Mouse (Mus musculus): ENCODE measurements around the gene Hist1h1c. TPM values are rescaled to one million over a fixed set of nuclear protein-coding genes. Genes with fewer than 3 reads are reported as not detected.
A peak's percentile ranks its signal among the peaks of the same experiment; 100 is the strongest.

Hist1h1c gene
- polyA plus RNA-seq, 1 experiment, result 12.1 TPM

DNA sequence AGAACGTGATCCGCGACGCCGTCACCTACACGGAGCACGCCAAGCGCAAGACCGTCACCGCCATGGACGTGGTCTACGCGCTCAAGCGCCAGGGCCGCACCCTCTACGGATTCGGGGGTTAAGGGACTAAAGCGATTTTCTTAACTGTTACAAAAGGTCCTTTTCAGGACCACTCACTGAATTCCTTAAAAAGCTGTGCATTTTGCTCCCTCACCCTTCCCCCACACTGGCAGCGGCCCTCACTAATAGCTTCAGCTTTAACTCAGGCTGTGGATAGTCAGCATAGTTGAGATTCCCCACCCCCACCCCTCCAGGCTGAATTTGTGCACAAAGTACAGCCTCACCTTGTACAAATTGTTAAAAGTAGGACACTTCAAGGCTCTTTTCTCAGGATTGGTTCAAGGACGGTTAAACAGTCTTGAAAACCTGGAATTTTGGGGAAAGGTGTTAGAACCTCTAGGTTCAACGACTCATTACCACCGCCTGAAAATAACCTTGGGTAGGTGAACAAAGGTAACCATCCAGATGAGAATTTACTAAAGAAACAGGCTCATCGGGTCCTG lies 18.7 kb downstream of the Hist1h1c start:
- DNase-seq (ENCODE audit: low read depth), result peak; percentile 58
- TF ChIP-seq POLR2A (IDR thresholded peaks at IDR 0.05; ENCODE audit: borderline replicate concordance, extremely low read depth, insufficient read depth, insufficient read length, poor library complexity, severe bottlenecking) (no peak), CTCF (IDR thresholded peaks at IDR 0.05; ENCODE audit: borderline replicate concordance, extremely low read depth, insufficient read depth, insufficient read length) (no peak)

DNA sequence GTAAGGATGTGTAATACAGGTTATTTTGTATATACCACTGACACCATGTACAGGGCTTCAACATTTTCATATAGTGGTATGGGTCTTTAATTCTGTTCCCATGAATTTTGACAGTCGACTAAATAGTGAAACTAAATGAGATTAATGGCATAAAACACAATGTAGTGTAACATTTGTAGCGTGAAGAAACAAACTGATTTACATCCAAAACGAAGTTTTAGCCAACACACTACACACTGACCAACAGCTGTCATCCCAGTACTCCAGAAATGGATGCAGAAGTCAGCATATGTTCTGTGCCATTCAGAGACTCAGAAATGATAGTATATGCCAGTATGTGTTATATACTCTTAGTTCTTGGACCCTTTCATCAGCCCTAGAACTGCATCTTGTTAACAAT lies 19.3 kb downstream of the Hist1h1c start:
- no peak for TF ChIP-seq POLR2A (IDR thresholded peaks at IDR 0.05; ENCODE audit: borderline replicate concordance, extremely low read depth, insufficient read depth, insufficient read length, poor library complexity, severe bottlenecking)
- no peak for TF ChIP-seq CTCF (IDR thresholded peaks at IDR 0.05; ENCODE audit: borderline replicate concordance, extremely low read depth, insufficient read depth, insufficient read length)
- no peak for DNase-seq (ENCODE audit: low read depth)

DNA sequence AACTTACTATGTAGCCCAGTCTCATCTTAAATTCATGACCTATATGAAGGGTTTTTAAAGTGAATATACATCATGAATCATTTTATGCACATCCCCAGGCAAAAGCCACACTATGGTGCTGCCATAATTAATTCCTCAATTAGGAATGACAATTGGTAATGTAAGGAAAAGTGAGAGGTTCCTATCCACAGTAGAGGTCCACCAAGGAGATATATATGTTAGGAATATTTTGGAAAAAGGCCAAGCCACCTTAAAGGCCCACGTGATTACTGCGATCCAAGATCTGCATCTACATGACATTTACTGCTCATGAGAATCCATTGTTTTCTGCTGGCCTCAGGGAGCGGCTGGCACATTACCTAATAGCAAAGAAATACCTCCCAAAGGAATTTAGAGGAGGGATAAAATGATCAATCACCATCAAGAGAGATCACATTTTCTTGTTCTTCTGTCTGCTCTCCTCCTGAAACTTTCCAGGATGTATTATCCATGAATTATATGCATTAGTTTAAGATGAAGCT lies 20.7 kb downstream of the Hist1h1c start:
- no peak for DNase-seq (ENCODE audit: low read depth)
- TF ChIP-seq CTCF (IDR thresholded peaks at IDR 0.05; ENCODE audit: borderline replicate concordance, extremely low read depth, insufficient read depth, insufficient read length) (no peak), POLR2A (IDR thresholded peaks at IDR 0.05; ENCODE audit: borderline replicate concordance, extremely low read depth, insufficient read depth, insufficient read length, poor library complexity, severe bottlenecking) (no peak)

DNA sequence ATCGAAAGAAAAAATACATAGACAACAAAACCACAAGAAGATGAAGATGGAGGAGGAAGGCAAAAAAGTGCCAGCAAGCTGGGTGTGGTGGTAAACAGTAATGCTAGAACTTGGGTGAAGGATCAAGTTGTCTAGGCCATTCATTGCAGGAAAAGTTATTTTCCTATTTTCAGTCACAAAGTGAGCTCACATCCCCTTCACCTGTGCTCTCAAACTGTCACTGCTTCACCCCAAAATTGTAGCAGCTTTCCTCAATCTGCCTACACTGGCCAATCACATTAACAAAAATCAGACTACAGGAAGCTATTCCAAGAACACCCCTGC lies 21.3 kb downstream of the Hist1h1c start:
- TF ChIP-seq CTCF (IDR thresholded peaks at IDR 0.05; ENCODE audit: borderline replicate concordance, extremely low read depth, insufficient read depth, insufficient read length) (no peak), POLR2A (IDR thresholded peaks at IDR 0.05; ENCODE audit: borderline replicate concordance, extremely low read depth, insufficient read depth, insufficient read length, poor library complexity, severe bottlenecking) (no peak)
- no peak for DNase-seq (ENCODE audit: low read depth)

DNA sequence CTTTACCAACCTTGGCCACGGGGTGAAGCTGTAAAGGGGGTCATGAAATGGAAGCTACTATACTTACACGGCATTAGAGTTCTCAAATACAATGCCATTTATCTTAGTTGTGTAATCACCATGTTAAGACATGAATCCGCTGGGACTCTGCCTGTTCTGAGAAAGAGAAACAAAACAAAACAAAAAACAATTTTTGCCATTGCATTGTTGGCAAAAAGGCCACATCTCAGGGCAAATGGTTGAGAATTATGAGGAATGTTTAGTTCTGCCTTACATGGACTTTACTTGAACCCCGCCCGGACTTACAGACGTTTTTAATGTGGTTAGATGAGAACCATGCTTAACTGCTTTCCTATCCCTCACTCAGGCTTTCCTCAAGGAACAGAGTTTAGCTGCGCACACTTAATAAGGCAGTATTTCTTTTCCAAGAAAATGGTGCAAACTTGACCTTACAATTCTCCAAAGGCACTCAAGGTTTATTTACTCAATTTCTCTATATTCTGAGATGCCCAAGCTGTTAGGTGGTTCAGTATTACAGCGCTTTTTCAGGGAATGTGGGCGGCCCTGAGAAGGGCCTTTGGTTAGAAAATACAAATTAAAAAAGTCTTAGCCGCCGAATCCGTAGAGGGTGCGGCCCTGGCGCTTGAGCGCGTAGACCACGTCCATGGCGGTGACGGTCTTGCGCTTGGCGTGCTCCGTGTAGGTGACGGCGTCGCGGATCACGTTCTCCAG lies 21.8 kb downstream of the Hist1h1c start:
- peak; percentile 57 for DNase-seq (ENCODE audit: low read depth)
- TF ChIP-seq POLR2A (IDR thresholded peaks at IDR 0.05; ENCODE audit: borderline replicate concordance, extremely low read depth, insufficient read depth, insufficient read length, poor library complexity, severe bottlenecking) (no peak), CTCF (IDR thresholded peaks at IDR 0.05; ENCODE audit: borderline replicate concordance, extremely low read depth, insufficient read depth, insufficient read length) (no peak)

DNA sequence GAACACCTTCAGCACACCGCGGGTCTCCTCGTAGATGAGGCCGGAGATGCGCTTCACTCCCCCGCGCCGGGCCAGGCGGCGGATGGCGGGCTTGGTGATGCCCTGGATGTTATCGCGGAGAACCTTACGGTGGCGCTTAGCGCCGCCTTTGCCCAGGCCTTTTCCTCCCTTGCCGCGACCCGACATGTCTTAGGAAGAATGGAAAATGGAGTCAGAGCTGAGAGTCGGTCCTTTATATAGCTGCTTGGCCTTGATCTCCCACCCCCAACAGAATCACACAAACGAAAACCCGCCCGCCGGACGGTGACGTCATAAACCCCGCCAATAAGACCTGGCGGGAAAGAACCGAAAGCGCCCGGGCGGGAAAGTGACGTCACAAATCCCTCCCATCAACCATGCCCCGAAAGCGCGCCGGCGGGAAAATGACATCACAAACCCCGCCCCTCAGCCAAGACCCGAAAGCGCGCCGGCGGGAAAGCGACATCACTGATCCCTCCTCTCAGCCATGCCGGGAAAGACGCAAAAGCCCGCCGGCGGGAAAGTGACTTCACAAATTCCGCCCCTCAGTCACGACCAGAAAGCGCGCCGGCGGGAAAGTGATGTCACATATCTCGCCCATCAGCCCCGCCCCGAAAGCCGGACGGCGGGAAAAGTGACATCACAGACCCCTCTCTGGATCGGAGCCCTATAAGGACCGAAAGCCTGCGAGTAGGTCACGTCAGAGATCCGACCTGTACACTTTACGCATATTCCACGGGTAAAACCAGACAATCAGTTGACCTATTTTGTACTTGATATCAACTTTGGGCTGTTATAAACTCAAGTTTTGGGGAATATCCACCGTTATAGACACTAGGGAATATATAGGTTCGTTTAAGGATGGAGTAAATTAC lies 22.6 kb downstream of the Hist1h1c start, which contains the start of gene Hist1h4a:
TSS of gene Hist1h4a (minus strand) at position 259 of the 893 bp plus-strand sequence.
- TF ChIP-seq CTCF (IDR thresholded peaks at IDR 0.05; ENCODE audit: borderline replicate concordance, extremely low read depth, insufficient read depth, insufficient read length) (no peak), POLR2A (IDR thresholded peaks at IDR 0.05; ENCODE audit: borderline replicate concordance, extremely low read depth, insufficient read depth, insufficient read length, poor library complexity, severe bottlenecking) (peak; percentile 54; the same call in 1 of the 2 replicates)
- peak; percentile 99 for DNase-seq (ENCODE audit: low read depth)

DNA sequence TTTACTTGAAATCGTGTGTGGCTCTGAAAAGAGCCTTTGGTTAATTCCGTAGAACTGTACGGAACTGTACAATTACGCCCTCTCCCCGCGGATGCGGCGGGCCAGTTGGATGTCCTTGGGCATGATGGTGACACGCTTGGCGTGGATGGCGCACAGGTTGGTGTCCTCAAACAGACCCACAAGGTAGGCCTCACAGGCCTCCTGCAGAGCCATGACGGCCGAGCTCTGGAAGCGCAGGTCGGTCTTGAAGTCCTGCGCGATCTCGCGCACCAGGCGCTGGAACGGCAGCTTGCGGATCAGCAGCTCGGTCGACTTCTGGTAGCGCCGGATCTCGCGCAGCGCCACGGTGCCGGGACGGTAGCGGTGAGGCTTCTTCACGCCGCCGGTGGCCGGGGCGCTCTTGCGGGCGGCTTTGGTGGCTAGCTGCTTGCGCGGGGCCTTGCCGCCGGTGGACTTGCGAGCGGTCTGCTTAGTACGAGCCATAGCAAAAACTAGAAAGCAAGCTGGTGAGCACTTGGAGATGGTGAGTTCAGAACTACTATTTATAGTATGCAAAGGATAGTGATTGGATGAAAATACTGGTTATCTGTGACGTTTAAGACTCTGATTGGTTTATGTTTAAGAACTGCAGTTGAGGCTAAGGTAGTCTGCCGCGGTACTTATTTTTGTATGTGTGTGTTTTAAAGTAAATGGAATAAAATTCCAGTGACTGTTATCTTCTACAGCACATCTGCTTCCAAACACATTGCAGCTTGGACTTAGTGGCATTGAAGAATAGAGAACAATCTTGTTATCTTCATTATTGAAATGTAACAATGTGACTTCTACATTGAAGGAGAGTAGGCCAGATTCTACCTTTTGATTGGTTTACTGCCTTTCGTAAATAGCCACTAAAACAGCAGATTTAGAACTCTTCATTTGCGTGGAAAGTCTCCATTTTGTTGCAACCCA lies 23.5 kb downstream of the Hist1h1c start, which contains the start of gene Hist1h3a:
TSS of gene Hist1h3a (minus strand) at position 516 of the 951 bp plus-strand sequence.
- TF ChIP-seq POLR2A (IDR thresholded peaks at IDR 0.05; ENCODE audit: borderline replicate concordance, extremely low read depth, insufficient read depth, insufficient read length, poor library complexity, severe bottlenecking), result 0 out of 2 replicates have a peak, but pooled peaks have one; percentile 18
- peak; percentile 96 for DNase-seq (ENCODE audit: low read depth)

DNA sequence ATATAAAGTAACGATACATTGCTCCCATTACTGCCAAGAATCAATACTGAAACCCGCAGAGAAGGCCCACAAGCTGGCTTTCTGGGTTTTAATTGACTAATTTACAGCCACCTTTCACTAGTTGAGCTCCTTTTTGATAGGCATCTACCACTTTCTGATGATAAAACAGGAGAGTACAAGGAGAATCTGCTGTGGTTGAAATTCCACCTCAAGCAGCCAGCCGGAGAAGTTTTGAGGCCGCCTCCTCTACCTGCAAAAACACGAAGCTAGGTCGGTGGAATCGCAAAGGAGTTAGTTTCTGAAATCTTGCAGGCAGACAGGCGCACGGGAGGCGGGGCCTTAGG lies 24.6 kb downstream of the Hist1h1c start:
- TF ChIP-seq POLR2A (IDR thresholded peaks at IDR 0.05; ENCODE audit: borderline replicate concordance, extremely low read depth, insufficient read depth, insufficient read length, poor library complexity, severe bottlenecking) (no peak), CTCF (IDR thresholded peaks at IDR 0.05; ENCODE audit: borderline replicate concordance, extremely low read depth, insufficient read depth, insufficient read length) (no peak)
- no peak for DNase-seq (ENCODE audit: low read depth)

DNA sequence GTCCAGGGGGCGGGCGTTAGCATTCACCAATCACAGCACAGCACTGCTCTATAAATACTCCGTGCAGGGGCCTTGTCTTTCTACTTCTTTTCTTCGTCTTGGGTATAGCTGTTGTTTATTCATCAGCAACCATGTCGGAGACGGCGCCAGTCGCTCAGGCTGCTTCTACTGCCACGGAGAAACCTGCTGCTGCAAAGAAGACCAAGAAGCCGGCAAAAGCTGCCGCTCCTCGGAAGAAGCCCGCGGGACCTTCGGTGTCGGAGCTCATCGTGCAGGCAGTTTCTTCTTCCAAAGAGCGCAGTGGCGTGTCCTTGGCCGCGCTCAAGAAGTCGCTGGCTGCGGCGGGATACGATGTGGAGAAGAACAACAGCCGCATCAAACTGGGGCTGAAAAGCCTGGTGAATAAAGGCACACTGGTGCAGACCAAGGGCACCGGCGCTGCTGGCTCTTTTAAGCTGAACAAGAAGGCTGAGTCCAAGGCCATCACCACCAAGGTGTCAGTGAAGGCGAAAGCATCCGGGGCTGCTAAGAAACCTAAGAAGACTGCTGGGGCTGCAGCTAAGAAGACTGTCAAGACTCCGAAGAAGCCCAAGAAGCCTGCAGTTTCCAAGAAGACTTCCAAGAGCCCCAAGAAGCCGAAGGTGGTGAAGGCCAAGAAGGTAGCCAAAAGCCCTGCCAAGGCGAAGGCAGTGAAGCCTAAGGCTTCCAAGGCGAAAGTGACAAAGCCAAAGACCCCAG lies 25.1 kb downstream of the Hist1h1c start, which contains the start of gene Hist1h1a:
TSS of gene Hist1h1a (plus strand) at position 81 of the 738 bp plus-strand sequence.
- peak; percentile 98 for DNase-seq (ENCODE audit: low read depth)
- TF ChIP-seq POLR2A (IDR thresholded peaks at IDR 0.05; ENCODE audit: borderline replicate concordance, extremely low read depth, insufficient read depth, insufficient read length, poor library complexity, severe bottlenecking) (peak; percentile 77; the same call in 1 of the 2 replicates), CTCF (IDR thresholded peaks at IDR 0.05; ENCODE audit: borderline replicate concordance, extremely low read depth, insufficient read depth, insufficient read length) (no peak)

Data from brain, embryonic 14.5 days (tissue).